Mouse (Mus musculus) layer of hippocampus, postnatal 10 days (tissue): ENCODE data around the gene AC170998.1. TPM values are rescaled to one million over a fixed set of nuclear protein-coding genes. Genes with fewer than 3 reads are reported as not detected.
A peak's percentile ranks its signal among the peaks of the same experiment; 100 is the strongest.

Source experiments
- DNase-seq, 2 experiments: peaks; one replicate each; pipeline ENCODE4 v3.0.0; 2021; ENCODE audit warnings: low spot score in 2 of 2
- total RNA-seq, 2 experiments: library from RNA; stranded (reverse); gene quantifications; 2 replicates each; pipeline ENCODE4 v1.2.3; 2021

AC170998.1 gene
- total RNA-seq, 2 experiments from 2014 or later, result 1.9 to 2.4 TPM

DNA sequence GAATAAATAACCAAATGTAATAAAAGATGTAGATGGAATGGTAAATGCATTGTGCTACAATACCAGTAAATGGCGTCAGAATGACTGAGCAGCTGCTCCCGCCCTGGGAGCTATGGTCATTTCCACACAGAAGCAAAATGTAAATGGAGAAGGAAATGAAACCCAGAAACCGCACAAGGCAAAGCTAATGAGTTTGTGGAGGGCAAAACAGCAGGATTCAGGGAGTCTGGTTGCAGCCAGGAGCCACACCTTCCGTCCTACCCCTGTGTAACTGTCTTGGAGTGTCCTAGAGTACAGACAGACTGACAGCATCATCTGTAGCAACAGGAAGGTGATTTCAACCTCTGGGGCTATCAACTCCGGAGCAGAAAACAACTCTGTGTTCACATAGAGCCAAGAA is 30.6 kb downstream of the AC170998.1 start:
- no peak for DNase-seq

DNA sequence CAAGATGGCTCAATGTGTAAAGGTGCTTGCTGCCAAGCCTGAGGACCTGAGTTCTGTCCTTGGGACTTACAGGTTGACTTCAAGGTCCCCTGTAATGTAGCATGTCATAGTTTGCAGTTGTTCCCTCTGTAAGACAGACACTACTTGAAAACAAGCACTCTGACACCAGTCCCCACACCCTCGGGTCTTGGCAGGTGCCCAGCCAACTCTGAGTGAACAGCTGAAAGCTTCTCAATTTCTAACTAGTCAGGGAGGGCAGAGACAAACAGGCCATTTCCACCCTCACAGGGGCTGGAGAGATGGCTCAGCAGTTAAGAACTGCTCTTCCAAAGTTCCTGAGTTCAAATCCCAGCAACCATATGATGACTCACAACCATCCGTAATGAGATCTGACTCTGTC is 31.6 kb downstream of the AC170998.1 start:
- DNase-seq, result no peak

- DNase-seq, result no peak
Observed at GRCm38 (mm10) chr17:28760736-28761312, 34.9 kb downstream of the AC170998.1 start.

GRCm38 (mm10) chr17:28761871-28762270 is 36.0 kb downstream of the AC170998.1 start:
- peak; percentile 77 to 79 for DNase-seq

GRCm38 (mm10) chr17:28766203-28766602 is 40.3 kb downstream of the AC170998.1 start:
- DNase-seq, result no peak

GRCm38 (mm10) chr17:28766781-28767515 is 41.1 kb downstream of the AC170998.1 start:
- no peak for DNase-seq

DNA sequence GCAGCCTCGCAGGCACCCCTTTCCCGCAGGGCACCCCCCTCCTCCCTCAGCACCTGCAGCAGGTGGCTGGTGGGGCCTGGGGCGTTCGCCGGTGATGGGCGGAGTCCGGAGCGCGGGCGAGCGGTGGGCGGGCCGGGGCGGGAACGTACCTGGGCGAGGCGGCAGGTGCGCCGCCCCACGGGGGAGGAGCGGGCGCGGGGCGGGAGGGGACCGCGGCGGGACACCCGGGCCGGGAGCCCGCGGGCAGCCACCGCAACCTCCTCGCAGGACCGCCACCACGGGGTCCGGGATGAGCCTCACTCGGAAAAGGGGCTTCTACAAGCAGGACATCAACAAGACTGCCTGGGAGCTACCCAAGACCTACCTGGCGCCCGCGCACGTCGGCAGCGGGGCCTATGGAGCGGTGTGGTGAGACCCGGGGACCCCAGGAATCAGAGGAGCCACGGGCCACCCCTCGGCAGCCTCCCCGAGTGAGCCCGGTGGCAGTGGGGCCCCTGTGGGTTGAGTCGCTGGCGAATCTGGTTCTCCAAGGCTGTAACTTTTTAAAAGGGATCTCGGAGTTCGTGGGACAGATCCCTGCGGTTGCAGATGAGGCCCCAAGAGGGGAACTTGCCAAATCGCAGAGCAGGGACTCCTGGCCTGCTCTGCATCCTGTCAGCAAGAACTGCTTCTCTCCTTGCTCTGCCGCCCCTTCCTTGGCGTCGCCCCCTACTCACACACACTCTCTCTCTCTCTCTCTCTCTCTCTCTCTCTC is 43.4 kb downstream of the AC170998.1 start, which contains the start of gene Mapk13:
Mapk13 (plus strand) TSS at position 177 of the 754 bp plus-strand sequence.
- no peak for DNase-seq

DNA sequence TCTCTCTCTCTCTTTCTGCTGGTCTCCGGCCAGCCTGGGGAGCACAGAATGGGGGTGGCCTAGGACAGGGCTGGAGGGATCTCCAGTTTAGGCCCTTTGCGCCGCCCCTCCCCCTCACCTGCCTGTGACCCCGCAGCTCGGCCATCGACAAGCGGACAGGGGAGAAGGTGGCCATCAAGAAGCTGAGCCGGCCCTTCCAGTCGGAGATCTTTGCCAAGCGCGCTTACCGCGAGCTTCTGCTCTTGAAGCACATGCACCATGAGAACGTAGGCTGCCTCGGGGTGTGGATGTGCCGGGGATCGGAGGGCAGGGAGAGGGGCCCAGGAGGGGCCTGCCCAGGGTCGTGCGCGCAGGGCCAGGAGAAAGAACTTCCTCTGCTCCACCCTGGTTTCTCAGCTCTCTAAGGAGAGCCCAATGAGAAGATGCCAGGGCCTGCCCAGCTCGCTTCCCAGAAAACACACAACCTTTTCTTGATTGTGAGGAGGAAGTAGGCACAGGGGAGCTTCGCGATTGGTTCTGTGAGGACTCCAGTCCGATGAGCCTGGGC is 44.1 kb downstream of the AC170998.1 start:
- DNase-seq, result no peak

DNA sequence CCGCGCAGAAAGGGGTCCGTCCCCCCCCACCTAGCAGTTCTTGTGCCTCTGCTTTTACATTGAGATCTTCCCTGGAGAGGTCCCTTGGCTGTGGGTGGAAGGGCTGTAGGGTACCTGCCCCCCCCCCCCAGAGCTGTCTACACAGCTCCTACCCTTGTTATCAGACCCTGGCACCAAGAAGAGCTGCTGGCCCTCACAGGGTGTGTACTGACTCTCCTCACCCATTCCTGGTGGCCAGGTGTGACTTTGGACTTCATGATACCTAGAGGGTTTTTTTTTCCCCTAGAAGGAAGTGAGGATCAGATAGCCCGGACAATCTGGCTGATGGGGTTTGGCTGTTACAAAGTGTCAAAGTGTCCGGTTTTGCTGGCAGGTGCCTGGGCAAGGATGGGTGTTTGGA is 45.4 kb downstream of the AC170998.1 start:
- DNase-seq, result no peak

DNA sequence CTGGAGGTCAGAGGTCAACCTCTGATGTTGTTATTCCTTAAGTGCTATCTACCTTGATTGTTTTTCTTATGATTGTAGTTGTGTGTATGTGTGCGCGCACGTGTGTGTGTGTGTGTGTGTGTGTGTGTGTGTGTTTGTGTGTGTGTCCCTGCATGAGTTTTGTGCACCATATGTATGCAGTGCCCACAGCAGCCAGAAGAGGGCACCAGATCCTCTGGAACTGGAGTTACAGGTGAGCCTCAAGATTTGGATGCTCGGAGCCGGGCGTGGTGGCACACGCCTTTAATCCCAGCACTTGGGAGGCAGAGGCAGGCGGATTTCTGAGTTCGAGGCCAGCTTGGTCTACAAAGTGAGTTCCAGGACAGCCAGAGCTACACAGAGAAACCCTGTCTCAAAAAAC is 48.4 kb downstream of the AC170998.1 start:
- DNase-seq, result peak in 1 of 2 experiments; percentile 25

DNA sequence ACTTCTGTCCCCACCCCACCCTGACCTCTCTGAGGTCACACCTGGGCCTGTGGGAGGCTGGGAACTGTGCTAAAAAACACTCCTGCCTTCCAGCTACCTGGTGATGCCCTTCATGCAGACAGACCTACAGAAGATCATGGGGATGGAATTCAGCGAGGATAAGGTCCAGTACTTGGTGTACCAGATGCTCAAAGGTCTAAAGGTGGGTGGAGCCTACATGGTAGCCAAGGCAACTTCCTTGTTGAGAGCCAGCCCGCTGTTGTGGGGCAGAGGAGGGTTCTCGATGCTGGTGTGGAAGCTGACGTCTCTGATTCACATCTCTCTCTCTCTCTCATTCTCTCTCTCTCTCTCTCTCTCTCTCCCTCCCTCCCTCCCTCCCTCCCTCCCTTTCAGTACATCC is 49.3 kb downstream of the AC170998.1 start:
- DNase-seq, result no peak

Other genes starting within 250 kb of the AC170998.1 start
- gene Fkbp5, start 208.6 kb upstream of the AC170998.1 start, total RNA-seq, result 10 to 100 TPM; 42.8 to 45.6 TPM
- not detected for gene Armc12, start 195.3 kb upstream of the AC170998.1 start, total RNA-seq
- gene Clpsl2, start 176.7 kb upstream of the AC170998.1 start, total RNA-seq, result not detected
- gene Clps, start 165.3 kb upstream of the AC170998.1 start, total RNA-seq, result not detected
- gene Lhfpl5, start 150.4 kb upstream of the AC170998.1 start, total RNA-seq, result 1 to 10 TPM; 6.0 to 6.1 TPM
- gene Srpk1, start 103.4 kb upstream of the AC170998.1 start, total RNA-seq, result 100 to 1,000 TPM; 103 to 105 TPM
- 1 to 10 TPM; 7.4 to 9.0 TPM for gene Slc26a8, start 35.9 kb upstream of the AC170998.1 start, total RNA-seq
- 10 to 100 TPM; 55.4 to 60.4 TPM for gene Mapk14, start 34.8 kb upstream of the AC170998.1 start, total RNA-seq
- gene Mapk13, start 43.2 kb downstream of the AC170998.1 start, total RNA-seq, result 1 to 10 TPM in 1 of 2 experiments, under 1 TPM in 1; 0.96 to 2.2 TPM
- gene Brpf3, start 75.0 kb downstream of the AC170998.1 start, total RNA-seq, result 10 to 100 TPM; 37.2 to 37.7 TPM
- gene Pnpla1, start 132.3 kb downstream of the AC170998.1 start, total RNA-seq, result under 1 TPM; 0.27 to 0.46 TPM
- gene 4930539E08Rik, start 189.2 kb downstream of the AC170998.1 start, total RNA-seq, result 1 to 10 TPM; 4.7 to 5.1 TPM
- not detected for gene Pxt1, start 217.8 kb downstream of the AC170998.1 start, total RNA-seq
- gene Kctd20, start 225.9 kb downstream of the AC170998.1 start, total RNA-seq, result 10 to 100 TPM; 73.4 to 78.0 TPM